Mouse (Mus musculus) liver, adult 2 months (tissue): ENCODE data around the gene Dpep1.

Experiments
- CTCF ChIP-seq: fragments of 200-500 bp; IDR thresholded peaks from 2 replicates; pipeline ENCODE4 v1.5.1; 2011; ENCODE audit warnings: low read depth, low read length, control low read depth
- POLR2A ChIP-seq: fragments of 200-500 bp; IDR thresholded peaks from 2 replicates; pipeline ENCODE4 v1.6.1; 2011; ENCODE audit warnings: low read length, control low read depth; ENCODE audit not compliant: insufficient read depth; ENCODE audit errors: extremely low read depth

GRCm38 (mm10) chr8:123233300-123233699 is 47.3 kb downstream of the Dpep1 start:
- TF ChIP-seq POLR2A, result no peak
- TF ChIP-seq CTCF, result no peak
